Mouse (Mus musculus): Measurements from ENCODE around the gene Lzts3.
A peak's percentile ranks its signal among the peaks of the same experiment; 100 is the strongest.

- peak; percentile 23; the same call in 1 of the 2 replicates for TF ChIP-seq CTCF (IDR thresholded peaks at IDR 0.05; ENCODE audit: low read depth, low read length)
- TF ChIP-seq POLR2A (IDR thresholded peaks at IDR 0.05; ENCODE audit: extremely low read depth, insufficient read depth, low read length) = peak; percentile 79; the same call in 1 of the 2 replicates
These were observed 21.6 kb upstream of the Lzts3 start, which contains the start of gene Ddrgk1 for GRCm38 (mm10) chr2:130664102-130664701.

All from liver, adult 2 months (tissue).